Mouse (Mus musculus) olfactory bulb, adult 2 months (tissue): ENCODE measurements around the gene Bpifa2. TPM values are rescaled to one million over a fixed set of nuclear protein-coding genes. Genes with fewer than 3 reads are reported as not detected.
A peak's percentile ranks its signal among the peaks of the same experiment; 100 is the strongest.

ENCODE experiments used
- H3K27ac ChIP-seq: fragments of 200-500 bp; 2 replicates; pipeline ENCODE4 v1.5.1; 2012; ENCODE audit warnings: low read depth, low read length; ENCODE audit not compliant: insufficient read depth
- H3K4me1 ChIP-seq: fragments of 200-500 bp; 2 replicates; pipeline ENCODE4 v1.6.1; 2012; ENCODE audit warnings: low read length; ENCODE audit not compliant: control insufficient read depth, insufficient read depth
- H3K4me3 ChIP-seq: fragments of 200-500 bp; 2 replicates; pipeline ENCODE4 v1.5.1; 2012; ENCODE audit warnings: mild to moderate bottlenecking, low read depth, low read length, moderate library complexity; ENCODE audit not compliant: insufficient read depth
- CTCF ChIP-seq: fragments of 200-500 bp; IDR thresholded peaks from 2 replicates; pipeline ENCODE4 v1.5.1; 2012; ENCODE audit warnings: low read depth, mild to moderate bottlenecking, low read length, moderate library complexity; ENCODE audit not compliant: insufficient read depth
- POLR2A ChIP-seq: fragments of 200-500 bp; IDR thresholded peaks from 2 replicates; pipeline ENCODE4 v1.6.1; 2012; ENCODE audit warnings: mild to moderate bottlenecking, low read depth, low read length, moderate library complexity; ENCODE audit not compliant: insufficient read depth
- WGBS: fragments of 180-500 bp; shearing (Covaris S2); methylation state at CpG from one replicate; pipeline ENCODE4 v1.1.7; 2018; 5-methylcytosine and 5-hydroxymethylcytosine counted together
- polyA plus RNA-seq: library from polyadenylated mRNA; stranded (reverse); fragments of >200 nt; gene quantifications from 2 replicates; pipeline ENCODE4 v1.2.4, GENCODE M21; 2012; ENCODE audit warnings: low replicate concordance; ENCODE audit not compliant: missing spikeins, insufficient read depth, insufficient read length

Bpifa2 gene
- polyA plus RNA-seq = not detected in 2 replicates

- TF ChIP-seq POLR2A (no peak), CTCF (no peak)
- Histone ChIP-seq H3K4me1 (no peaks in the 10 kb centered on the region), H3K27ac (no peak within 1 kb of the TSS), H3K4me3 (no peak within 1 kb of the TSS)
- WGBS = 75% methylated on average over 3 of the region's 3 CpGs
Observed at GRCm38 (mm10) chr2:154007965-154008364, at the start of gene Bpifa2. Gene Bpifa2 (plus strand): TSS chr2:154008265.

- TF ChIP-seq POLR2A (no peak), CTCF (no peak)
- Histone ChIP-seq H3K4me3 (no peak overlapping the region), H3K4me1 (0 out of 2 replicates have a peak, but pooled peaks cover 4% of the 10 kb centered on the region), H3K27ac (no peak overlapping the region)
- WGBS = 78% methylated on average over 4 of the region's 4 CpGs
Observed at GRCm38 (mm10) chr2:153962821-153963331, 45.2 kb upstream of the Bpifa2 start.

GRCm38 (mm10) chr2:153963334-153963733 is 44.7 kb upstream of the Bpifa2 start:
- 96% methylated on average over 1 of the region's 1 CpGs for WGBS
- H3K4me3 ChIP-seq = no peak overlapping the region
- no peak overlapping the region for H3K27ac ChIP-seq
- TF ChIP-seq CTCF (no peak), POLR2A (no peak)
- H3K4me1 ChIP-seq = 0 out of 2 replicates have a peak, but pooled peaks cover 4% of the 10 kb centered on the region

GRCm38 (mm10) chr2:153970221-153970620 is 37.8 kb upstream of the Bpifa2 start:
- Histone ChIP-seq H3K4me3 (no peak overlapping the region), H3K4me1 (no peaks in the 10 kb centered on the region), H3K27ac (no peak overlapping the region)
- TF ChIP-seq POLR2A (no peak), CTCF (no peak)
- 36% methylated on average over 5 of the region's 5 CpGs for WGBS

GRCm38 (mm10) chr2:153974582-153974981 is 33.5 kb upstream of the Bpifa2 start, which contains the start of gene Bpifa6:
Gene Bpifa6 (plus strand): TSS chr2:153974945.
- Histone ChIP-seq H3K27ac (no peak within 1 kb of the TSS), H3K4me1 (no peaks in the 10 kb centered on the region), H3K4me3 (no peak within 1 kb of the TSS)
- WGBS = 87% methylated on average over 5 of the region's 5 CpGs
- TF ChIP-seq POLR2A = no peak
- TF ChIP-seq CTCF = no peak

- Histone ChIP-seq H3K4me3 (no peak overlapping the region), H3K4me1 (no peaks in the 10 kb centered on the region), H3K27ac (no peak overlapping the region)
- WGBS = 5% methylated on average over 7 of the region's 7 CpGs
- TF ChIP-seq CTCF (peak; percentile 47; the same call in 1 of the 2 replicates), POLR2A (no peak)
Observed at GRCm38 (mm10) chr2:153995770-153996169, 12.3 kb upstream of the Bpifa2 start.

GRCm38 (mm10) chr2:154000501-154000900 is 7.6 kb upstream of the Bpifa2 start:
- H3K4me1 ChIP-seq = no peaks in the 10 kb centered on the region
- H3K4me3 ChIP-seq = no peak overlapping the region
- H3K27ac ChIP-seq = no peak overlapping the region
- 83% methylated on average over 3 of the region's 3 CpGs for WGBS
- TF ChIP-seq CTCF = no peak
- no peak for TF ChIP-seq POLR2A

GRCm38 (mm10) chr2:154001056-154001455 is 7.0 kb upstream of the Bpifa2 start:
- H3K27ac ChIP-seq = no peak overlapping the region
- H3K4me3 ChIP-seq = no peak overlapping the region
- TF ChIP-seq POLR2A (no peak), CTCF (no peak)
- H3K4me1 ChIP-seq = no peaks in the 10 kb centered on the region

GRCm38 (mm10) chr2:154004456-154004855 is 3.6 kb upstream of the Bpifa2 start:
- Histone ChIP-seq H3K27ac (no peak overlapping the region), H3K4me3 (no peak overlapping the region), H3K4me1 (no peaks in the 10 kb centered on the region)
- WGBS = 45% methylated on average over 1 of the region's 1 CpGs
- TF ChIP-seq POLR2A = no peak
- no peak for TF ChIP-seq CTCF
